Mouse (Mus musculus): ENCODE data around the gene Thrap3. TPM values are rescaled to one million over a fixed set of nuclear protein-coding genes. Genes with fewer than 3 reads are reported as not detected.
A peak's percentile ranks its signal among the peaks of the same experiment; 100 is the strongest.

Gene Thrap3
- polyA plus RNA-seq, 1 experiment from 2014 or later = 207 TPM

DNA sequence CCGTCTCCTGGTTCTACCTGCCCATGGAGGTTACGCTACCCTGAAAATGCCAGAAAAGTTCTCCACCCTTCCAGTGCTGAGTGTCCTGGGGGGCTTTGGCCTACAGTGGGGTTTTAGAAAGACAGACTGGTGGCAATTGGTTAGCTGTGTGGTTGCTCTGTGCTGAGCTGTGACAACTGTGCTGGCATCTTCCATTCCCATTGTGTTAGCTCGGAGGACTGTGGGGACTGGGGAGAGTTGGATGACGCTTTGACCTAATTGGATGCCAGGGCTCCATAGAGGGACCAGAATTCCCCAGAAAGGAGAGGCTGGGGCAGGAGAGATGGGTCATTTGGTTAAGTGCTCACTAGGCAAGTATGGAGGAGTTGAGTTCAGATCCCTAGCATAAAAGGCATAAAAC lies 68.3 kb downstream of the Thrap3 start:
- H3K4me2 ChIP-seq = no peak overlapping the region
- no peaks in the 10 kb centered on the region for H3K27me3 ChIP-seq (replicated peaks; ENCODE audit: control insufficient read depth, insufficient read depth, low read length)
- no peak overlapping the region for H3K9ac ChIP-seq (ENCODE audit: low read depth, low read length)
- no peaks in the 10 kb centered on the region for H3K9me3 ChIP-seq (ENCODE audit: control insufficient read depth, low read length)
- no peak for ATAC-seq (replicated peaks; ENCODE audit: low FRiP score)
- no peak for DNase-seq (ENCODE audit: low spot score)
- 98% methylated on average over 4 of the region's 4 CpGs for WGBS
- H3K4me3 ChIP-seq (ENCODE audit: low read depth, low read length) = no peak overlapping the region
- no peak overlapping the region for H3K27ac ChIP-seq (ENCODE audit: low read depth, low read length)
- H3K36me3 ChIP-seq (ENCODE audit: control insufficient read depth, insufficient read depth, low read length) = peaks cover 10% of the 10 kb centered on the region
- peaks cover 5% of the 10 kb centered on the region; the same call in 1 of the 2 replicates for H3K4me1 ChIP-seq (replicated peaks; ENCODE audit: control insufficient read depth, insufficient read depth, low read length)

- 85% methylated on average over 6 of the region's 6 CpGs for WGBS
- Histone ChIP-seq H3K27me3 (replicated peaks; ENCODE audit: control insufficient read depth, insufficient read depth, low read length) (no peaks in the 10 kb centered on the region), H3K9ac (ENCODE audit: low read depth, low read length) (no peak overlapping the region), H3K4me3 (ENCODE audit: low read depth, low read length) (no peak overlapping the region), H3K36me3 (ENCODE audit: control insufficient read depth, insufficient read depth, low read length) (peaks cover 6% of the 10 kb centered on the region), H3K4me1 (replicated peaks; ENCODE audit: control insufficient read depth, insufficient read depth, low read length) (peaks cover 5% of the 10 kb centered on the region; the same call in 1 of the 2 replicates), H3K27ac (ENCODE audit: low read depth, low read length) (no peak overlapping the region), H3K9me3 (ENCODE audit: control insufficient read depth, low read length) (no peaks in the 10 kb centered on the region), H3K4me2 (no peak overlapping the region)
- ATAC-seq (replicated peaks; ENCODE audit: low FRiP score) (no peak), DNase-seq (ENCODE audit: low spot score) (no peak)
Observed at GRCm38 (mm10) chr4:126132636-126133264, 69.8 kb downstream of the Thrap3 start.

DNA sequence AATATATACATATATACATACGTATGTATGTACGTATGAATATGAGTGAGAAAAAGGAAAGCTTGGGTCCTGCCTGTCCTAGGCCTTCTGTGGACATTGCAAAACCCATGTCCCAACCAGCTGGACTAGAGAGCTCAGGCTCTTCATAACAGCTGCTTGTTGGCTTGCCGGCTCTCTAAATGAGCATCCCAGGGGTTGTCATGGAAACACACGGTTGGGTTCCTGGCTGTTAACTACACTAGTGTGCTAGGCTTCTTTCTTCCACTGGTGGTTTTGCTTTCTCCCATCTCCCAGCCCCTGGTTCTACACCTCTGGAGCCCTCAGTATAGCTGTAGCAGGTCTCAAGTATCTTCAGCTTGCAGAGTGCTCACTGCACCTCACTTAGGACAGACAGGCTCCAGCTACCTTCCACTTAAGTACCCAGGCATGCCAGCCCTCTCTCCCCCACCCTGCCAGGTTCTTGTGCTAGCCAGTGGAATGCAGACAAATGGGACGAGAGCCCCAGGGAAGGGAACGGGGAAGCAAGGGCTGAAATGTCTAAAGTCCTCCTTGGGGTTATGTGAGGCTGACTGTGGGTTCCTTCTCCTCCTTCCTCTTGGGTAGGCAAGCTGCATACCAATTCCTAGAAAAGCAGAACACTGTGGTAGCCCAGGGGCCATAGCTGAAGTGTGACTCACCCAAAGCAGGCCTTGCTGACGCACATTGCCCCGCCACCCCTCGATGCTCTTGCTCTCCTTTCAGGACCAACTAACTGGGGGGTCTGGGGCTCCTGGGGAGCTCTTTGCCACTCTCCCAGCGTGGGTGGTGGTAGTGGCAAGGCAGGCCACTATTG lies 71.1 kb downstream of the Thrap3 start:
- DNase-seq (ENCODE audit: low spot score) = no peak
- H3K4me3 ChIP-seq (ENCODE audit: low read depth, low read length) = no peak overlapping the region
- ATAC-seq (replicated peaks; ENCODE audit: low FRiP score) = no peak
- no peaks in the 10 kb centered on the region for H3K9me3 ChIP-seq (ENCODE audit: control insufficient read depth, low read length)
- no peak overlapping the region for H3K27ac ChIP-seq (ENCODE audit: low read depth, low read length)
- H3K4me1 ChIP-seq (replicated peaks; ENCODE audit: control insufficient read depth, insufficient read depth, low read length) = peaks cover 5% of the 10 kb centered on the region; the same call in 1 of the 2 replicates
- WGBS = 62% methylated on average over 10 of the region's 10 CpGs
- peaks cover 3% of the 10 kb centered on the region; the same call in 1 of the 2 replicates for H3K36me3 ChIP-seq (ENCODE audit: control insufficient read depth, insufficient read depth, low read length)
- H3K27me3 ChIP-seq (replicated peaks; ENCODE audit: control insufficient read depth, insufficient read depth, low read length) = no peaks in the 10 kb centered on the region
- H3K4me2 ChIP-seq = no peak overlapping the region
- H3K9ac ChIP-seq (ENCODE audit: low read depth, low read length) = no peak overlapping the region

GRCm38 (mm10) chr4:126130502-126130901 lies 72.1 kb downstream of the Thrap3 start:
- Histone ChIP-seq H3K4me2 (no peak overlapping the region), H3K4me1 (replicated peaks; ENCODE audit: control insufficient read depth, insufficient read depth, low read length) (peaks cover 5% of the 10 kb centered on the region; the same call in 1 of the 2 replicates), H3K27me3 (replicated peaks; ENCODE audit: control insufficient read depth, insufficient read depth, low read length) (no peaks in the 10 kb centered on the region), H3K9me3 (ENCODE audit: control insufficient read depth, low read length) (no peaks in the 10 kb centered on the region), H3K36me3 (ENCODE audit: control insufficient read depth, insufficient read depth, low read length) (peaks cover 8% of the 10 kb centered on the region; the same call in 1 of the 2 replicates), H3K9ac (ENCODE audit: low read depth, low read length) (no peak overlapping the region), H3K27ac (ENCODE audit: low read depth, low read length) (peak overlapping the region; percentile 64; the same call in 1 of the 2 replicates), H3K4me3 (ENCODE audit: low read depth, low read length) (no peak overlapping the region)
- DNase-seq (ENCODE audit: low spot score) = no peak
- no peak for ATAC-seq (replicated peaks; ENCODE audit: low FRiP score)
- 69% methylated on average over 11 of the region's 11 CpGs for WGBS

DNA sequence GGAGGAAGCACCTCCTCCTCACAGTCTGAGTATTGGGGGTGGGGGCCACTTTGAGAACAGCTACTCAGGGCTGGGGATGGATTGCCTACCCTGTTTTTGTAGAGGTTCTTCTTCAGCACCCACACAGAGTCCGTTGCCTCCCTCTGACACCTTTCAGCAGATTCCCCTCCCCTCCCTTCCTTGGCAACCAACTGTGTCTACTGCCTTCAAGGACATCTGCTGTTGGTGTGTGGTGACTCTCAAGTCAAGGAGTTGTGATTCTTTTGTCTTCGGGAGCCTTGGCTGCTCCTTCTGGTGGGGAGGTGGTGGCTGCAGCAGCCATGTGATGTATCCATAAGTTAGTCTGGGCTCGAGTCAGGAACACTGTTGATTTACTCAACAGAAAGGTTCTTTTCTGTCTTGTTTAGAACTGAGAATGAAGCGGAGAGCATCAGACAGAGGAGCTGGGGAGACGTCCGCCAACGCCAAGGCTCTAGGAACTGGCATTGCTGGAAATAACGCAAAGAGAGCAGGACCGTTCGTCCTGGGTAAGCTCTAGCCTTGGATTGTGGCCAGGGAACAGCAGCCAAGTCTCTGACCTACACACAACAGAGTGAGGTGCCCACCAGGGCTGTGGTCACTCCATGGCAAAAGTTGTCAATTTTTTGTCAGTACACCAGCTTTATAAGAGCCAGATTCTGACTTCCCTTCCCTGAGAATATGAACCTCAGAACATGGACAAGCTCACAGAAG lies 79.1 kb downstream of the Thrap3 start:
- Histone ChIP-seq H3K27me3 (replicated peaks; ENCODE audit: control insufficient read depth, insufficient read depth, low read length) (no peaks in the 10 kb centered on the region), H3K9me3 (ENCODE audit: control insufficient read depth, low read length) (no peaks in the 10 kb centered on the region), H3K9ac (ENCODE audit: low read depth, low read length) (no peak overlapping the region), H3K4me2 (no peak overlapping the region), H3K36me3 (ENCODE audit: control insufficient read depth, insufficient read depth, low read length) (peaks cover 13% of the 10 kb centered on the region), H3K4me3 (ENCODE audit: low read depth, low read length) (no peak overlapping the region), H3K4me1 (replicated peaks; ENCODE audit: control insufficient read depth, insufficient read depth, low read length) (no peaks in the 10 kb centered on the region), H3K27ac (ENCODE audit: low read depth, low read length) (no peak overlapping the region)
- no peak for DNase-seq (ENCODE audit: low spot score)
- 88% methylated on average over 10 of the region's 10 CpGs for WGBS
- no peak for ATAC-seq (replicated peaks; ENCODE audit: low FRiP score)

DNA sequence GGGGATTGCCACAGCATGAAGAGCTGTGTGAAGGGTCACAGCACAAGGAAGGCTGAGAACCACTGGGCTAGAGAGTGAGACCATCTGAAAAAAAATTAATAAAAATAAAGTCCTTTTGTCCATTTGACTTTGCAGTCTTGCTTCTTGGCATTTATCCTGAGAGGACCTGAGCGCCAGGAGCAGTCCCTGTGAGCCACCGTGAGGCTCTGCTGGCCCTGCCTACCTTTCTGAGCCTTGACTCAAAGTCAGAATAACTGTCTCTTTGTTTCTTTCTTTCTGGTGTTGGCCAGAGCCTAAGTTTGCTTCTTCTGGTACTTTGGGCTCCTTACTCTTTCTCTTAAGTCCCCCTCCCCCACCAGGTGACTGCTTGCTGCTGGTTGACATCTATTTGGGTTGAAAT lies 82.1 kb downstream of the Thrap3 start:
- no peak overlapping the region for H3K27ac ChIP-seq (ENCODE audit: low read depth, low read length)
- DNase-seq (ENCODE audit: low spot score) (no peak), ATAC-seq (replicated peaks; ENCODE audit: low FRiP score) (no peak)
- peaks cover 6% of the 10 kb centered on the region; the same call in 1 of the 2 replicates for H3K4me1 ChIP-seq (replicated peaks; ENCODE audit: control insufficient read depth, insufficient read depth, low read length)
- H3K27me3 ChIP-seq (replicated peaks; ENCODE audit: control insufficient read depth, insufficient read depth, low read length) = no peaks in the 10 kb centered on the region
- no peak overlapping the region for H3K4me2 ChIP-seq
- 92% methylated on average over 2 of the region's 2 CpGs for WGBS
- no peak overlapping the region for H3K4me3 ChIP-seq (ENCODE audit: low read depth, low read length)
- no peaks in the 10 kb centered on the region for H3K9me3 ChIP-seq (ENCODE audit: control insufficient read depth, low read length)
- H3K9ac ChIP-seq (ENCODE audit: low read depth, low read length) = no peak overlapping the region
- peaks cover 8% of the 10 kb centered on the region; the same call in 1 of the 2 replicates for H3K36me3 ChIP-seq (ENCODE audit: control insufficient read depth, insufficient read depth, low read length)

DNA sequence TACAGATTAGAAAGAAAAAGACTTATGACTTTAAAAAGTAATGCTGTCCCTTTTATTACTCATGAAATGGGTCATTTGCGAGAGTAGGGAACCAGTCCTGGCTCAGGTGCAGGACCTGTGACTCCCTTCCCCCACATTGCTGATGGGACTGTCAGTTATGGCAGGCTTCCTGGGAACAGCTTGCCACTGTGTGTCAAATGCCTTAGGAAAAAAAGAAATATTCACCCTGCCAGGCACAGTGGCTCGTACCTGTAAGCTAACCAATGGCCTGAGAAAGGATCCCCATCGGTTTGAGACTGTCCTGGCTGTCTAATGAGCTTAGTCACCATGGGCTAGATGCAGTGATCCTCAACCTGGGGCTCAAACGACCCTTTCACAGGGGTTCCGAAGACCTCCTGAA lies 82.5 kb downstream of the Thrap3 start:
- Histone ChIP-seq H3K4me3 (ENCODE audit: low read depth, low read length) (no peak overlapping the region), H3K36me3 (ENCODE audit: control insufficient read depth, insufficient read depth, low read length) (peaks cover 6% of the 10 kb centered on the region; the same call in 1 of the 2 replicates), H3K27ac (ENCODE audit: low read depth, low read length) (no peak overlapping the region), H3K4me1 (replicated peaks; ENCODE audit: control insufficient read depth, insufficient read depth, low read length) (peaks cover 6% of the 10 kb centered on the region; the same call in 1 of the 2 replicates), H3K4me2 (no peak overlapping the region), H3K9me3 (ENCODE audit: control insufficient read depth, low read length) (no peaks in the 10 kb centered on the region), H3K9ac (ENCODE audit: low read depth, low read length) (no peak overlapping the region), H3K27me3 (replicated peaks; ENCODE audit: control insufficient read depth, insufficient read depth, low read length) (no peaks in the 10 kb centered on the region)
- DNase-seq (ENCODE audit: low spot score) (no peak), ATAC-seq (replicated peaks; ENCODE audit: low FRiP score) (no peak)
- WGBS = 85% methylated on average over 5 of the region's 5 CpGs

DNA sequence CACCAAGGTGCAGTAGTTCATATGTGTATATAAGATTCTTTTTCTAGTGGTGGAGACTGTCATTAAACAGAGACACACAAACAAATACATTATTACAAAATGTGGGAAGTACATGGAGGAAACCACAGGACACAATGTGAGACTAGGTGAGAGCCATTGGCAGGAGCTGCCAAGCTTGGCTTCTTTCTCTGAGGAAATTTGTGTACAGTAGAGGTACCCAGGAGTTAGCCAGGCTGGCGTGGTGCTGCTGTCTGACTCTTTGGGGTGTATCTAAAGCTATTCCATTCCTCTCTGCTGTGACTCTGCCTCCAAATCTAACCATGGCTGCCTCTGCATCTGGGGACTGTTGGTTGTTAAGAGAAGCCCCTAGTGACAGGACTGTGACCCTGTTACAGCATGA lies 83.5 kb downstream of the Thrap3 start:
- Histone ChIP-seq H3K9me3 (ENCODE audit: control insufficient read depth, low read length) (no peaks in the 10 kb centered on the region), H3K9ac (ENCODE audit: low read depth, low read length) (no peak overlapping the region), H3K4me1 (replicated peaks; ENCODE audit: control insufficient read depth, insufficient read depth, low read length) (peaks cover 9% of the 10 kb centered on the region), H3K27ac (ENCODE audit: low read depth, low read length) (no peak overlapping the region), H3K27me3 (replicated peaks; ENCODE audit: control insufficient read depth, insufficient read depth, low read length) (no peaks in the 10 kb centered on the region), H3K36me3 (ENCODE audit: control insufficient read depth, insufficient read depth, low read length) (peaks cover 3% of the 10 kb centered on the region; the same call in 1 of the 2 replicates), H3K4me3 (ENCODE audit: low read depth, low read length) (no peak overlapping the region), H3K4me2 (no peak overlapping the region)
- ATAC-seq (replicated peaks; ENCODE audit: low FRiP score) (no peak), DNase-seq (ENCODE audit: low spot score) (no peak)
- 80% methylated on average over 1 of the region's 1 CpGs for WGBS

Data from liver, embryonic 11.5 days (tissue).